Mouse (Mus musculus): ENCODE results near the gene Krt33a. TPM values are rescaled to one million over a fixed set of nuclear protein-coding genes. Genes with fewer than 3 reads are reported as not detected.
A peak's percentile ranks its signal among the peaks of the same experiment; 100 is the strongest.

Krt33a gene
- polyA plus RNA-seq, 1 experiment from 2014 or later: not detected

GRCm38 (mm10) chr11:99985291-99986092 lies 30.5 kb downstream of the Krt33a start:
- Histone ChIP-seq H3K4me2 (peak overlapping the region; percentile 17; the same call in 1 of the 2 replicates), H3K4me1 (0 out of 2 replicates have a peak, but pooled peaks cover 9% of the 10 kb centered on the region), H3K27ac (replicated peaks) (peak overlapping the region; percentile 79), H3K36me3 (no peaks in the 10 kb centered on the region), H3K27me3 (replicated peaks) (no peaks in the 10 kb centered on the region), H3K9me3 (replicated peaks) (no peaks in the 10 kb centered on the region), H3K4me3 (replicated peaks) (no peak overlapping the region), H3K9ac (replicated peaks) (no peak overlapping the region)
- ATAC-seq (ENCODE audit: low FRiP score): peak; percentile 92
- 65% methylated on average over 20 of the region's 20 CpGs for WGBS

GRCm38 (mm10) chr11:99983442-99983841 lies 32.6 kb downstream of the Krt33a start:
- 94% methylated on average over 1 of the region's 1 CpGs for WGBS

GRCm38 (mm10) chr11:99982731-99983130 lies 33.3 kb downstream of the Krt33a start:
- no peak overlapping the region for H3K27ac ChIP-seq (replicated peaks)
- no peaks in the 10 kb centered on the region for H3K27me3 ChIP-seq (replicated peaks)
- 92% methylated on average over 9 of the region's 9 CpGs for WGBS
- 0 out of 2 replicates have a peak, but pooled peaks cover 9% of the 10 kb centered on the region for H3K4me1 ChIP-seq
- H3K4me3 ChIP-seq (replicated peaks): no peak overlapping the region
- H3K9ac ChIP-seq (replicated peaks): no peak overlapping the region
- H3K9me3 ChIP-seq (replicated peaks): no peaks in the 10 kb centered on the region
- H3K4me2 ChIP-seq: no peak overlapping the region
- ATAC-seq (ENCODE audit: low FRiP score): no peak
- no peaks in the 10 kb centered on the region for H3K36me3 ChIP-seq

More at GRCm38 (mm10) chr11:99983442-99983841, 32.6 kb downstream of the Krt33a start:
- H3K4me1 ChIP-seq: 0 out of 2 replicates have a peak, but pooled peaks cover 9% of the 10 kb centered on the region
- no peak overlapping the region for H3K4me3 ChIP-seq (replicated peaks)
- no peak overlapping the region for H3K27ac ChIP-seq (replicated peaks)
- ATAC-seq (ENCODE audit: low FRiP score): no peak
- no peaks in the 10 kb centered on the region for H3K36me3 ChIP-seq
- no peak overlapping the region for H3K9ac ChIP-seq (replicated peaks)
- no peaks in the 10 kb centered on the region for H3K27me3 ChIP-seq (replicated peaks)
- H3K4me2 ChIP-seq: no peak overlapping the region
- no peaks in the 10 kb centered on the region for H3K9me3 ChIP-seq (replicated peaks)

DNA sequence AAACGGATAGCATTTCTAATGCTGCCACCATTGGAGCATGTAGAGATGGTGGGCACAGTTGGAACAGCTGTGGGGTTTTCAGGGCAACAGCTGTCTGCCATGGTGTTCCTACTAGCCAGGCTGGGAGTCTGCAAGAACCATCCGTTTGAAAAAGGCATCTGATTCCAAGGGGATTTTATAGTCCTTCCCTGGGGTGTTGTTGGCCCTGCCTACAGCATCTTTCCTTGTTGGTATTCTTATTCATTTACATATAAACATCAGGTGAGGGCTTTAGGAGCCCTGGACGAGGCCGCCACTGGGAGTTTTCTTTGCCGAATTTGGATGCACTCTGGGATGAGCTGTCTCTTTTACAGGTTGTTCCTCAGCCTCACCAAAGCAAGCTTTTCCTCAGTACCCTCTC lies 37.1 kb downstream of the Krt33a start, which contains the start of gene Krtap29-1:
Gene Krtap29-1, minus strand, starts transcription at position 101 of the 400 bp plus-strand sequence.
- ATAC-seq (ENCODE audit: low FRiP score): no peak
- H3K9ac ChIP-seq (replicated peaks): no peak within 1 kb of the TSS
- H3K4me3 ChIP-seq (replicated peaks): no peak within 1 kb of the TSS
- no peaks in the 10 kb centered on the region for H3K9me3 ChIP-seq (replicated peaks)
- no peaks in the 10 kb centered on the region for H3K36me3 ChIP-seq
- no peaks in the 10 kb centered on the region for H3K27me3 ChIP-seq (replicated peaks)
- H3K27ac ChIP-seq (replicated peaks): no peak within 1 kb of the TSS
- 55% methylated on average over 5 of the region's 5 CpGs for WGBS
- no peak within 1 kb of the TSS for H3K4me2 ChIP-seq
- no peaks in the 10 kb centered on the region for H3K4me1 ChIP-seq

GRCm38 (mm10) chr11:99965961-99966360 lies 50.1 kb downstream of the Krt33a start:
- Histone ChIP-seq H3K27ac (replicated peaks) (no peak overlapping the region), H3K27me3 (replicated peaks) (no peaks in the 10 kb centered on the region), H3K4me3 (replicated peaks) (no peak overlapping the region), H3K4me2 (no peak overlapping the region), H3K9ac (replicated peaks) (no peak overlapping the region), H3K36me3 (no peaks in the 10 kb centered on the region), H3K4me1 (no peaks in the 10 kb centered on the region), H3K9me3 (replicated peaks) (no peaks in the 10 kb centered on the region)
- 62% methylated on average over 2 of the region's 2 CpGs for WGBS
- no peak for ATAC-seq (ENCODE audit: low FRiP score)

GRCm38 (mm10) chr11:99964213-99964612 lies 51.8 kb downstream of the Krt33a start:
- no peak overlapping the region for H3K27ac ChIP-seq (replicated peaks)
- 47% methylated on average over 6 of the region's 6 CpGs for WGBS
- H3K4me1 ChIP-seq: no peaks in the 10 kb centered on the region
- H3K4me2 ChIP-seq: no peak overlapping the region
- H3K36me3 ChIP-seq: no peaks in the 10 kb centered on the region
- H3K4me3 ChIP-seq (replicated peaks): no peak overlapping the region
- H3K9ac ChIP-seq (replicated peaks): no peak overlapping the region
- H3K9me3 ChIP-seq (replicated peaks): no peaks in the 10 kb centered on the region
- no peak for ATAC-seq (ENCODE audit: low FRiP score)
- no peaks in the 10 kb centered on the region for H3K27me3 ChIP-seq (replicated peaks)

Other genes starting within 250 kb of the Krt33a start
- gene Gm11595, start 243.3 kb downstream of the Krt33a start, polyA plus RNA-seq (2015; fragmentation: Nextera tagmentation; extraction: Ambion mirVana): not detected in 2 replicates
- not detected in 2 replicates for gene Krtap4-8, start 235.5 kb downstream of the Krt33a start, polyA plus RNA-seq (2015; fragmentation: Nextera tagmentation; extraction: Ambion mirVana)
- not detected in 2 replicates for gene Krtap4-9, start 231.0 kb downstream of the Krt33a start, polyA plus RNA-seq (2015; fragmentation: Nextera tagmentation; extraction: Ambion mirVana)
- not detected in 2 replicates for gene Gm11596, start 222.7 kb downstream of the Krt33a start, polyA plus RNA-seq (2015; fragmentation: Nextera tagmentation; extraction: Ambion mirVana)
- gene Gm11569, start 217.3 kb downstream of the Krt33a start, polyA plus RNA-seq (2015; fragmentation: Nextera tagmentation; extraction: Ambion mirVana): not detected in 2 replicates
- gene Gm11554, start 211.8 kb downstream of the Krt33a start, polyA plus RNA-seq (2015; fragmentation: Nextera tagmentation; extraction: Ambion mirVana): not detected in 2 replicates
- gene Krtap4-13, start 206.3 kb downstream of the Krt33a start, polyA plus RNA-seq (2015; fragmentation: Nextera tagmentation; extraction: Ambion mirVana): not detected in 2 replicates
- gene Gm11564, start 200.5 kb downstream of the Krt33a start, polyA plus RNA-seq (2015; fragmentation: Nextera tagmentation; extraction: Ambion mirVana): not detected in 2 replicates
- gene 2300003K06Rik, start 178.1 kb downstream of the Krt33a start, polyA plus RNA-seq (2015; fragmentation: Nextera tagmentation; extraction: Ambion mirVana): not detected in 2 replicates
- not detected in 2 replicates for gene Krtap4-16, start 164.6 kb downstream of the Krt33a start, polyA plus RNA-seq (2015; fragmentation: Nextera tagmentation; extraction: Ambion mirVana)
- not detected in 2 replicates for gene Gm11568, start 158.3 kb downstream of the Krt33a start, polyA plus RNA-seq (2015; fragmentation: Nextera tagmentation; extraction: Ambion mirVana)
- gene Gm11559, start 151.7 kb downstream of the Krt33a start, polyA plus RNA-seq (2015; fragmentation: Nextera tagmentation; extraction: Ambion mirVana): not detected in 2 replicates
- gene Krtap9-1, start 142.8 kb downstream of the Krt33a start, polyA plus RNA-seq (2015; fragmentation: Nextera tagmentation; extraction: Ambion mirVana): not detected in 2 replicates
- gene Gm11567, start 137.0 kb downstream of the Krt33a start, polyA plus RNA-seq (2015; fragmentation: Nextera tagmentation; extraction: Ambion mirVana): not detected in 2 replicates
- gene Krtap31-1, start 108.3 kb downstream of the Krt33a start, polyA plus RNA-seq (2015; fragmentation: Nextera tagmentation; extraction: Ambion mirVana): not detected in 2 replicates
- not detected in 2 replicates for gene Gm11565, start 101.5 kb downstream of the Krt33a start, polyA plus RNA-seq (2015; fragmentation: Nextera tagmentation; extraction: Ambion mirVana)
- gene Krtap31-2, start 79.9 kb downstream of the Krt33a start, polyA plus RNA-seq (2015; fragmentation: Nextera tagmentation; extraction: Ambion mirVana): not detected in 2 replicates
- not detected in 2 replicates for gene Krtap9-5, start 67.7 kb downstream of the Krt33a start, polyA plus RNA-seq (2015; fragmentation: Nextera tagmentation; extraction: Ambion mirVana)
- gene Krtap29-1, start 37.2 kb downstream of the Krt33a start, polyA plus RNA-seq (2015; fragmentation: Nextera tagmentation; extraction: Ambion mirVana): not detected in 2 replicates
- 0.13 and 0.23 TPM in 2 replicates for gene Krtap16-1, start 29.6 kb downstream of the Krt33a start, polyA plus RNA-seq (2015; fragmentation: Nextera tagmentation; extraction: Ambion mirVana)
- gene Krtap17-1, start 22.2 kb downstream of the Krt33a start, polyA plus RNA-seq (2015; fragmentation: Nextera tagmentation; extraction: Ambion mirVana): 0.69 and 1.00 TPM in 2 replicates
- 0.11 TPM in 1 of 2 replicates, not detected in the other for gene Krt33b, start 13.7 kb upstream of the Krt33a start, polyA plus RNA-seq (2015; fragmentation: Nextera tagmentation; extraction: Ambion mirVana)
- not detected in 2 replicates for gene Krt34, start 25.3 kb upstream of the Krt33a start, polyA plus RNA-seq (2015; fragmentation: Nextera tagmentation; extraction: Ambion mirVana)
- gene Krt31, start 34.3 kb upstream of the Krt33a start, polyA plus RNA-seq (2015; fragmentation: Nextera tagmentation; extraction: Ambion mirVana): not detected in 2 replicates
- not detected in 2 replicates for gene Krt32, start 72.0 kb upstream of the Krt33a start, polyA plus RNA-seq (2015; fragmentation: Nextera tagmentation; extraction: Ambion mirVana)
- 0.09 TPM in 1 of 2 replicates, not detected in the other for gene Krt35, start 80.0 kb upstream of the Krt33a start, polyA plus RNA-seq (2015; fragmentation: Nextera tagmentation; extraction: Ambion mirVana)
- gene Krt36, start 89.4 kb upstream of the Krt33a start, polyA plus RNA-seq (2015; fragmentation: Nextera tagmentation; extraction: Ambion mirVana): 0.14 TPM in 1 of 2 replicates, not detected in the other
- 0.24 and 0.37 TPM in 2 replicates for gene Krt13, start 105.4 kb upstream of the Krt33a start, polyA plus RNA-seq (2015; fragmentation: Nextera tagmentation; extraction: Ambion mirVana)
- gene Krt15, start 119.7 kb upstream of the Krt33a start, polyA plus RNA-seq (2015; fragmentation: Nextera tagmentation; extraction: Ambion mirVana): 3.9 and 4.1 TPM in 2 replicates
- 4.5 and 57.6 TPM in 2 replicates for gene Krt19, start 132.5 kb upstream of the Krt33a start, polyA plus RNA-seq (2015; fragmentation: Nextera tagmentation; extraction: Ambion mirVana)
- gene Krt9, start 177.0 kb upstream of the Krt33a start, polyA plus RNA-seq (2015; fragmentation: Nextera tagmentation; extraction: Ambion mirVana): 0.06 and 0.08 TPM in 2 replicates
- gene Krt14, start 191.3 kb upstream of the Krt33a start, polyA plus RNA-seq (2015; fragmentation: Nextera tagmentation; extraction: Ambion mirVana): 1.7 and 6.3 TPM in 2 replicates
- 0.27 TPM in 1 of 2 replicates, not detected in the other for gene Krt16, start 232.7 kb upstream of the Krt33a start, polyA plus RNA-seq (2015; fragmentation: Nextera tagmentation; extraction: Ambion mirVana)
- 0.73 and 63.9 TPM in 2 replicates for gene Krt17, start 244.8 kb upstream of the Krt33a start, polyA plus RNA-seq (2015; fragmentation: Nextera tagmentation; extraction: Ambion mirVana)

Measured in neural tube, embryonic 15.5 days (tissue).